Mouse (Mus musculus): ENCODE results near the gene Kif5a.

DNA sequence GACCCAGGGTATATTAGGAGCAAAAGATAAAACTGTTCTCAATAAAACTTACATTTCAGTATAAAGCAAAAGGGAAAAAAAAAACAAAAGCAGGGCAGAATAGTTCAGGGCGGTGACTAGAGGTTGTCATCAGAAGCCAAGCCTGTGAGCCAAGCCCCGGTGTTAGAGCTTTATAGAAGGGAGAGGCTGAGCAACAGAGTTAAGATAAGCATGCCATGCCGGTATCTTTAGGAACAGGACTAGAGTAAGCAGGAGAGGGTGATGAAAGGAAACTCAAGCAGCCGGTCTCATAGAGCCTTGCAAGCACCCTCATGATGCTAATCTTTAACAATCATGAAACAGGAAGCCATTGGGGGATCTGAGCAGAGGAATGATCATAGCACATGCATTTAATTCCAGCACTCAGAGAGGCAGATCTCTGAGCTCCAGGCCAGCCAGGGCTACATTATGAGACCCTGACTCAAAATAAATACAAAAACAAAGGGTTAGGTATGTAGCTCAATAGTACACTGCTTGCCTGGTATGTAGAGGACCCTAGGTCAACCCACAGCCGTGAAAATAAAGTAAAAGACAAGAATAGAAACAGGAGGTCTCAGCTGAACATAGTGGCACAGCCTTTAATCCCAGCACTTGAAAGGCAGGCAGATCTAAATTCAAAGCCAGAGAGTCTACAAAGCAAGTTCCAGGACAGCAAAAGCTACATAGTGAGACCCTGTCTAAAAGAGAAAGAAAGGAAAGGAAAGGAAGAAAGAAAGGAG, 28.9 kb upstream of the Kif5a start:
- TF ChIP-seq MAX (IDR thresholded peaks at IDR 0.05): no peak
- TF ChIP-seq CTCF (IDR thresholded peaks at IDR 0.05; ENCODE audit: control insufficient read depth, insufficient read depth, insufficient read length): no peak
- no peak for TF ChIP-seq CEBPB (IDR thresholded peaks at IDR 0.05; ENCODE audit: low read depth)
- no peak for TF ChIP-seq MYOD1 (IDR thresholded peaks at IDR 0.05; ENCODE audit: control insufficient read depth, insufficient read length, low read depth)
- TF ChIP-seq FOSL1 (IDR thresholded peaks at IDR 0.05; ENCODE audit: insufficient read depth, low read length, poor library complexity, severe bottlenecking): no peak

All from C2C12 (cell line).